ENCODE assay signal across 8 mouse cellular contexts in genomic region chr14:121109116-121109504, GRCm38 (mm10).
DNase-seq lines count a peak whose midpoint lies in the region; ATAC-seq and TF ChIP-seq lines count a peak whose summit lies in the region.

No protein-coding gene starts in this region.

- no peaks in the 10 kb centered on the region for H3K36me3 ChIP-seq in lung, embryonic 14.5 days (ENCODE audit: insufficient read depth)
- H3K36me3 ChIP-seq in limb, embryonic 11.5 days (ENCODE audit: control insufficient read depth, insufficient read depth, low read length) = no peaks in the 10 kb centered on the region
- no peaks in the 10 kb centered on the region for H3K36me3 ChIP-seq in small intestine, adult 2 months (ENCODE audit: control insufficient read depth, insufficient read depth, low read length)

- intact Hi-C loops in left cerebral cortex, postnatal 10 days (cut with DNase I) = no loop called here

- H3K4me3 ChIP-seq in lung, embryonic 14.5 days (ENCODE audit: low read depth, low read length) = no peak overlapping the region
- no peak overlapping the region for H3K4me3 ChIP-seq in limb, embryonic 11.5 days (ENCODE audit: low read depth, low read length)
- no peak overlapping the region for H3K4me3 ChIP-seq in small intestine, adult 2 months (ENCODE audit: low read depth, low read length)

- no peak for TF ChIP-seq POLR2A in small intestine, adult 2 months (IDR thresholded peaks at IDR 0.05; ENCODE audit: low read depth, low read length)

- ATAC-seq in lung, embryonic 14.5 days (ENCODE audit: insufficient read depth) = peak; percentile 36; the same call in 1 of the 2 replicates
- peak; percentile 8; the same call in 1 of the 2 replicates for ATAC-seq in limb, embryonic 11.5 days (ENCODE audit: insufficient number of reproducible peaks, low FRiP score, low TSS enrichment, low read depth)

- H3K27ac ChIP-seq in lung, embryonic 14.5 days (ENCODE audit: low read depth) = peak overlapping the region; percentile 90
- H3K27ac ChIP-seq in limb, embryonic 11.5 days (replicated peaks; ENCODE audit: low read depth, low read length) = peak overlapping the region; percentile 92
- H3K27ac ChIP-seq in small intestine, adult 2 months (ENCODE audit: insufficient read depth, low read depth, low read length) = 0 out of 2 replicates have a peak overlapping the region, but pooled peaks have one; percentile 25

- H3K27me3 ChIP-seq in lung, embryonic 14.5 days (ENCODE audit: insufficient read depth, low read length) = no peaks in the 10 kb centered on the region
- no peaks in the 10 kb centered on the region for H3K27me3 ChIP-seq in limb, embryonic 11.5 days (ENCODE audit: control insufficient read depth, insufficient read depth, low read length)
- no peaks in the 10 kb centered on the region for H3K27me3 ChIP-seq in small intestine, adult 2 months (ENCODE audit: control insufficient read depth, insufficient read depth, low read length)

- TF ChIP-seq CTCF in lung, embryonic 14.5 days (IDR thresholded peaks at IDR 0.05; ENCODE audit: low read depth) = no peak
- TF ChIP-seq CTCF in small intestine, adult 2 months (IDR thresholded peaks at IDR 0.05; ENCODE audit: extremely low read depth, insufficient read length, insufficient replicate concordance, low read depth, low read length) = no peak

- peak overlapping the region; percentile 37 for H3K4me2 ChIP-seq in lung, embryonic 14.5 days
- H3K4me2 ChIP-seq in limb, embryonic 11.5 days (ENCODE audit: low read depth, severe bottlenecking) = peak overlapping the region; percentile 27

- WGBS in lung, embryonic 14.5 days = 13% methylated on average over 9 of the region's 9 CpGs
- 17% methylated on average over 9 of the region's 9 CpGs for WGBS in limb, embryonic 11.5 days
- 47% methylated on average over 9 of the region's 9 CpGs for WGBS in small intestine, adult 2 months

- no peak overlapping the region for H3K9ac ChIP-seq in lung, embryonic 14.5 days
- H3K9ac ChIP-seq in limb, embryonic 11.5 days (ENCODE audit: low read length) = 0 out of 2 replicates have a peak overlapping the region, but pooled peaks have one; percentile 18

- peak; percentile 31 for DNase-seq in adrenal gland, postnatal 14 days
- no peak for DNase-seq in adrenal gland, adult 18-20 months (ENCODE audit: low spot score in 2 of 2)
- DNase-seq in lung, embryonic 14.5 days = peak; percentile 61
- DNase-seq in lung, postnatal 25 days (ENCODE audit: low spot score) = no peak
- DNase-seq in limb, embryonic 11.5 days (ENCODE audit: low spot score) = peak; percentile 65
- DNase-seq in ovary, postnatal 14 days (ENCODE audit: low spot score) = no peak
- DNase-seq in left cerebral cortex, postnatal 10 days (ENCODE audit: extremely low spot score in 1 of 2, low spot score in 2 of 2) = no peak

- peaks cover 30% of the 10 kb centered on the region for H3K4me1 ChIP-seq in lung, embryonic 14.5 days (ENCODE audit: insufficient read depth)
- H3K4me1 ChIP-seq in limb, embryonic 11.5 days (ENCODE audit: control insufficient read depth, insufficient read depth, low read length) = peaks cover 63% of the 10 kb centered on the region
- H3K4me1 ChIP-seq in small intestine, adult 2 months (ENCODE audit: control insufficient read depth, insufficient read depth, insufficient read length, low read length) = peaks cover 11% of the 10 kb centered on the region

- no peaks in the 10 kb centered on the region for H3K9me3 ChIP-seq in lung, embryonic 14.5 days (ENCODE audit: low read depth, low read length)
- no peaks in the 10 kb centered on the region for H3K9me3 ChIP-seq in limb, embryonic 11.5 days (ENCODE audit: control insufficient read depth, low read length)

Comparison
In these comparisons a context has a peak if more than half of its experiments do, and no peak if none do; other contexts are left out.
1. DNase-seq: peak in adrenal gland, postnatal 14 days (single experiment), lung, embryonic 14.5 days (single experiment) and limb, embryonic 11.5 days (single experiment); none in adrenal gland, adult 18-20 months (0 of 2), lung, postnatal 25 days (single experiment), ovary, postnatal 14 days (single experiment) and left cerebral cortex, postnatal 10 days (0 of 2).
2. H3K27ac ChIP-seq: peak in every context shown above with its lines; median percentile 92 in limb, embryonic 11.5 days; 90 in lung, embryonic 14.5 days; 25 in small intestine, adult 2 months.